Mouse (Mus musculus) spleen, adult 12 weeks (tissue): ENCODE data around the gene Nup50.

Source experiments
- DNase-seq: peaks from one replicate; pipeline ENCODE4 v3.0.0; 2022; ENCODE audit warnings: low spot score

The Nup50 gene

GRCm38 (mm10) chr15:84989771-84990170 lies 66.6 kb downstream of the Nup50 start:
- no peak for DNase-seq
